Mouse (Mus musculus): Measurements from ENCODE around the gene Hnrnpdl.

The Hnrnpdl gene

DNA sequence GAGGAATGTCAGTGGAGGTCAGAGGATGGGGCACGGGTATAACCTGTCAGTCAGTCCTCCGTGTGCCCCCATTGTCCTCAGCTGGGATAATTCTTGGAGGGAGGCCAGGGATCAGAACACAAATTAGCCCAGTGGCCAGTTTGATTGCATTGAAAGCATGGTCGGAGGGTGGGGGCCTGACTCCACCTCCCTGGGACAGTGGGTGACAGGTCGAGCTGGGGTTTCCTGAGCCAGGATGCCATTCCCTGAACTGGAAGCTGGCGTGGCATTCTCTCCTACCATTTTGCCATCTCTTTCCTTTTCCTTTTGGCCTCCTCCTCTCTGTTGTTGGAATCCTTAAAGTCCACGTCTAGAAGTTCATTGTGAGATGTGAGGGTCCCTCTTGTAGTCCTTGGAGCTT lies 33.6 kb downstream of the Hnrnpdl start:
- DNase-seq (ENCODE audit: low spot score in 2 of 2), result no peak

GRCm38 (mm10) chr5:100005431-100005830 lies 34.0 kb downstream of the Hnrnpdl start:
- DNase-seq (ENCODE audit: low spot score in 2 of 2), result no peak

DNA sequence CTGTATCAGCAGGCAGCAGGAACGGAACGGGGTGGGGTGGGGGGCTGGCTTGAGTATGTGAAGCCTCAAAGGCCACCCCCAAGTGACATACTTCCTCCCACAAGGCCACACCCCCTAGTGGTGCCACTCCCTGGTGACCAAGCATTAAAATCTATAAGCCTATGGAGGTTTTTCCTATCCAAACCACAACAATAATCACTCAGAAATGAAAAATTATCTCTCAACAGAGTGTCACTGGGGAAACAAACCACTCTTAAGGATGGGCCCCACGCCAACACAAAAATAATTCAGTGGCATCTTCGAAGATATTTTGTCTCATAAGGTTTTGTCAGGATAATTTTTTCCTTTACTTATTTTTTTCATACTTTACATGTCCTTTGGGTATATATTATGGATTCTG lies 35.6 kb downstream of the Hnrnpdl start:
- DNase-seq (ENCODE audit: low spot score in 2 of 2), result no peak

DNA sequence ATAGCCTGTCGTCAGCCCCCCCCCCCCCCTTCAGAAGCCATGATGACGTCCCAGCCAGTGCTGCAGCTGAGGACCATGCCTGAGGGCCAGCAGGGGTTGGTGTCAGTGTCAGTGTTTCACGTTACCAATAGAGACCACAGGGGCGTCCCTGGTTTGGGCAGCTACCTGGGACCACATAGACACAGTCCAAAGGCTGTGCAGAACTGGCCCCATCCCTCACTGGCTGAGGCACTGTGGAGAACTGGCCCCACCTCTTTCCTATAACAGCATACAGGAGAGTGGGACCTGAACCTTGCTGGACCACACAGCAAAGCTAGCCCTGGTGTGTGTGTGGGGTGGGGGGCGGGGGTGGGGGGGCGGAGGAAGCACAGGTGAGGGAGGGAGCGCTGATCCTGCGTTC lies 39.0 kb downstream of the Hnrnpdl start:
- DNase-seq (ENCODE audit: low spot score in 2 of 2), result no peak

DNA sequence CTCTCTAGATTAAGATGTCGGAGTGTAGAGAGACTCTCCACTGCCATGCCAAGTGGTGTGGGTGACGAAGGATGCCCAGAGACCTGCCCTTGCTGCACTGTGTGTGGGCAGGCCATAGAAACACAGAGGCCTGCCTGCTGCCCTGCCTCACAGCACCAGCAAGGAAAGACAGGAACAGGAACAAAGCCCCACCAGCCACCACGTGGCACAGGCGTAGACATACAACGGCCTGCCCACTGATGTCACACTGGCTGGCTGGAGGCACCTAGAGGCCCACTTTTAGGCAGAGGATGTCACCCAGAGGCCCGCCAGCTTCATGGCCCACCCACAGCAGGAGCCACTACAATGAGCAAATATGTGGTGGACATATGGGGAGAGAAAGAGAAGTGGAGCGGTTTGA lies 39.4 kb downstream of the Hnrnpdl start:
- no peak for DNase-seq (ENCODE audit: low spot score in 2 of 2)

GRCm38 (mm10) chr5:99994680-99995079 lies 44.8 kb downstream of the Hnrnpdl start:
- DNase-seq (ENCODE audit: low spot score in 2 of 2), result no peak

- no peak for DNase-seq (ENCODE audit: low spot score in 2 of 2)
Observed at GRCm38 (mm10) chr5:99994166-99994565, 45.3 kb downstream of the Hnrnpdl start.
